Mouse (Mus musculus) spleen, postnatal 0 days (tissue): Measurements from ENCODE around the gene Trabd2b. TPM values are rescaled to one million over a fixed set of nuclear protein-coding genes. Genes with fewer than 3 reads are reported as not detected.

Source experiments
- polyA plus RNA-seq: library from polyadenylated mRNA; unstranded; fragments of >200 nt; fragmentation: Nextera tagmentation; extraction: Ambion mirVana; gene quantifications from 2 replicates; pipeline ENCODE4 v1.2.1, GENCODE M21; 2015

The Trabd2b gene
- 0.10 TPM in 2 replicates for polyA plus RNA-seq

DNA sequence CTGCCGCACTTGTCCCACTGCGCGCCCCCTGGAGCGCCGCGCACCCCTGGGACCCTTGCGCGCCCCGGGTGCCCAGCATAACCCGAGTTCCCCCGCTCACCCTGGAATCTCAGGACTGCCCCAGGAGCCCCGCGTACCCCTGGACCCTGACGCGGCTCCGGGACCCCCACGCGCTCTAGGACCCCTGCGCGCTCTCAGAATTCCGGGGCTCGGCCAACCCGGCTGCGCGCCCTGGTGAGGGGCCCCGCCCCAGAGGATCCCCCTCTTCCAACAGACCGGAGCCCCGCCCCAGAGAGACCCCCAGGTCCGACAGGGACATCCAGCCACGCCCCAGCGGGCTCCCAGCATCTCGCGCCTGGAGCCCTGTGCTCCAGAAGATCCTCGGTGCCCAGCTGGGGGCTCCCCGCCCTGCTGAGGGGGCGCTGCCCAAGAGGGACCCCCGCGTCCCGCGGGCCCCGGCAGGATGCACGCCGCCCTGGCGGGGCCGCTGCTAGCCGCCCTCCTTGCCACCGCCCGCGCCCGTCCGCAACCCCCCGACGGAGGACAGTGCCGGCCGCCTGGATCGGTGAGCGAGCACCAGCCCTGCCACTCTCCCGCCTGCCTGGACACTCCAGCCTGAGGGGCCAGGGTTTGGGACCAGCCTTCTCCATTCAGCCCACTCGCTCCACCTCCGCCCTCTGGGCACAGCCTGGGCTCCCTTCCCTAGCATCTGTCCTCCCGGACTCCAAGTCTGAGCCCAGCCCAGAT, at the start of gene Trabd2b:
Trabd2b (plus strand) TSS at position 370 of the 747 bp plus-strand sequence.

Other genes starting within 250 kb of the Trabd2b start
- gene Skint11, start 243.3 kb upstream of the Trabd2b start, polyA plus RNA-seq, result not detected in 2 replicates